Mouse (Mus musculus) MEL-GATA-1-ER (cell line): ENCODE data around the gene Dbi.

Experiments
- DNase-seq: peaks from one replicate; pipeline ENCODE4 v3.0.0-alpha.2; 2012; ENCODE audit warnings: low read depth; ENCODE audit errors: extremely low read depth

The Dbi gene

GRCm38 (mm10) chr1:120121930-120122530, 1.2 kb upstream of the Dbi start:
- peak; percentile 53 for DNase-seq

GRCm38 (mm10) chr1:120120141-120120968, 523 bp downstream of the Dbi start:
- DNase-seq = peak; percentile 16

DNA sequence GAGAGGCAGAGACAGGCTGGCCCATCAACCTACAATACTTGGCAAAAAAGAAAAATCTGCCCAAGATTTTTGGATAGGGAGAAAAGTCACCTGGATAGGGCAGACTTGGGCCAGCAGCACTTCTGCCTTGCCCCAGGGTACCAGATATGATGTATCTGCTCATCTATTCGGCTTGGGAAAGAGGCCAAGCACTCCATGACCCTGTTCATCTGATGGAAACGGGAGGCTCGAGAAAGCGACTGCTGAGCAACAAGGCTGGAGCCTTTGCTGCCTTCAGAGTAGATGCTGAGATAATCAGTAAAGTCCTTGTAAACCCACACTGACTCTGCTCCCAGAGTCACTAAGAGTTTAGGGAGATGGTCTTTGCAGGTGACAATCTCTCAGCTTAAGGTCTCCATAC, 1.5 kb downstream of the Dbi start:
- no peak for DNase-seq

DNA sequence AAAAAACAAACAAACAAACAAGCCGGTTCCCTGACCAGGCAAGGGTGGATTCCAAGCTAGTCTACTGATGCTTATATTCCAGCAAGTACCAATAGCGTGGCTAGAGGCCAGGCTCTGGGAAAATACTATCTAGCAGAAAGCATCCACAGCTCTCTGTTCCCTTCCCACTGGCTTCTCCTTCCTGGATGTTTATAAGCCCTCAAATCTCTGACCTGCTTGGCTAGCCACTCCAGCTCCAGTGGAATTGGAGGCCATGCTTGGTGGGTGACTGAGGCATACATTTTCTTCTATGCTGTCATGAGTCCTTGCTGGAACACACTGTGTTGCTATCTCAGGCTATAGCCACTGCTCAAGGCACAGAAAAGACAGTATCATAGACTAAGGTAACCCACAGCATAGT, 2.0 kb downstream of the Dbi start:
- no peak for DNase-seq

DNA sequence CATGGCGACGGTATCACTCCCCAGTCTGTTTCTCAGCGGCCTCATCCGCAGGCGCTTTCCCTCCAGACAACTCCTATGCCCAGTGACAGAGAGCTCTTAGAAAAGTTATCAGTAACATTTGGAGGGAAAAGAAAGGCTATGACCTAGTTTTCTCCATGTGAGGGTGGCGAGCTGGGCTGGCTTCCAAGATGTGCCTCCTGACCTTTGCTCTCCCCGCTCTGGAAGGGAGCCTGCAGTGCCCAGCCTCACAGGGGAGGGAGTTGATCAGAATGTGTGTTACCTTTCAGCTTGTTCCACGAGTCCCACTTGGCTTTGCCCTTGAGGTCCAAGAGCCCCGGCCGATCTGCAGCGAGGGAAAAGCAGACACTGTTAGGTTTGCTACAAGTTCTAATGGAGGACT, 4.8 kb downstream of the Dbi start:
- no peak for DNase-seq

GRCm38 (mm10) chr1:120115671-120116081, 5.2 kb downstream of the Dbi start:
- DNase-seq = no peak

DNA sequence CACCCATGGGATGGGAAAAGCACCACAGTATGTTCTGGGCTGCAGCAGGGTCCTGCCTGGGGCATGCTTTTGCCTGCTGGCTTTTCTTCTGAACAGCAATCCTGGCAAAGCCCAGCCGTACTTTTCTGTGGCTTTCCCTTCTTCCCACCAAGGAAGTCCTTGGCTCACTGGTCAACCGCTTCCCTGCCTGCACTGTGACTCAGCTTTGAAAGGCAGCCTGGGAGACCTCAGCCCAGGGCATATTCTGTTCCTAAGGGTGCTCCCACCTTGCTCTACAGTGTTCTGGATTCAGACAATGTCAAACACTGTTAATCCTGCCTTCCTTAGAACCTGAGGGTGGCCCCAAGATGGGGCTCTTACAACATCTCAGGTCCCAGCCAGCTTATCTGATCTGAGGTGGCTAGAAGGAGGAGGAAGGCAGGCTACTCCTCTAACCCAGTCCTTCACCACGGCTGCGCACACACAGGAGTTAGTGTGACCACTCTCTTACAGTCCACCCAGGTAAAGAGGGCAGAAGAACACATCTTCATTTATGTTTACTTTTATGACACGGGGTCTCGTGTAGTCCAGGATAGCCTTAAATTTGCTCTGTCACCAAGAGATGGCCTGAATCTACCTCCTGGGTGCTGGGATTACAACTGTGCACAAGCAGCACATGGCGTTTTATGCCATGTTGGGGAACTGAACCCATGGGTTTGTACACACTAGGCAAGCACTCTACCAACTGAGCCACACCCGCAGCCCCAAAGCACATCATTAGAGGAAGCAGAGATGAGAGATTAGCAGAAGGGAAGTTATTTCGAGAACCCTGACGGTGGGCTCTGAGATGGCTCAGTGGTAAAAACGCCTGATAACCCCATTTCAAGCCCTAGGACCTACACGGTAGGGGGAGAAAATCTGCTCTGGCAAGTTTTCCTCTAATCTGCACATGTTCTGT, 8.4 kb downstream of the Dbi start:
- DNase-seq = peak; percentile 45

GRCm38 (mm10) chr1:120111766-120112165, 9.1 kb downstream of the Dbi start:
- DNase-seq = no peak

GRCm38 (mm10) chr1:120109741-120110432, 11.0 kb downstream of the Dbi start:
- DNase-seq = no peak

DNA sequence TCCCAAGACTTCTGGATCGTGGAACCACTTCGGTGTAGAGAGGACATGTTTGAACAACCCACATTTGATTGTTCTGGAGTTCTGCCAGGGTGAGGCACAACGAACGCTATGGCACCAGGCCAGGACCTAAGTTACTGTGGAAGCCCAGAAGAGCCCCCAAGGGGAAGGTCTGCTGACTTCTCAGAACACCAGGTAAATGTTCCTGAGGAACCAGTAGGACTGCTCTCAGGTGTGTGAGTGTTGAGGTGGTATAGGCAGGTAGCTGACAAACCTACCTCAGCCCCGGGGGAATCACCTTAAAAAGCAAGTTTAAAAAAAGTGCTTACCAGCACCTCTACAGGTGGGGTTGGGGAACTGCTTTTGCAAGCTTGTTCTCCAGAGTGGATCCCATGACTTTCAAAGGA, 15.3 kb downstream of the Dbi start:
- DNase-seq = no peak

DNA sequence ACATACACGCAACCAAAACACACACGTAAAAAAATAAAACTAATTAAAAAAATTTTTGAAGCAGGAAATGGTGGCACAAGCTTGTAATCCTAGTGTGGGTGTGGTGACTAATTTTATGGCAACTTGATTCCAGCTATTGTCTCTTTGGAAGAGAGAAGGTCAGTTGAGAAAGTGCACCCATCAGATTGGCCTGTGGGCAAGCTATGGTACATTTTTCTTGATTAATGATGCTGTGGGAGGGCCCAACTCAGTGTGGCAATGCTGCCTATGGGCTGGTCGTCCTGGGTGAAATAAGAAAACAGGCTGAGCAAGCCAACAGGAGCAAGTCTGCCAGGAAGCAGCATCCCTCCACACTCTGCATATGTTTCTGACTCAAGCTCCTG, 19.7 kb downstream of the Dbi start:
- DNase-seq = no peak

DNA sequence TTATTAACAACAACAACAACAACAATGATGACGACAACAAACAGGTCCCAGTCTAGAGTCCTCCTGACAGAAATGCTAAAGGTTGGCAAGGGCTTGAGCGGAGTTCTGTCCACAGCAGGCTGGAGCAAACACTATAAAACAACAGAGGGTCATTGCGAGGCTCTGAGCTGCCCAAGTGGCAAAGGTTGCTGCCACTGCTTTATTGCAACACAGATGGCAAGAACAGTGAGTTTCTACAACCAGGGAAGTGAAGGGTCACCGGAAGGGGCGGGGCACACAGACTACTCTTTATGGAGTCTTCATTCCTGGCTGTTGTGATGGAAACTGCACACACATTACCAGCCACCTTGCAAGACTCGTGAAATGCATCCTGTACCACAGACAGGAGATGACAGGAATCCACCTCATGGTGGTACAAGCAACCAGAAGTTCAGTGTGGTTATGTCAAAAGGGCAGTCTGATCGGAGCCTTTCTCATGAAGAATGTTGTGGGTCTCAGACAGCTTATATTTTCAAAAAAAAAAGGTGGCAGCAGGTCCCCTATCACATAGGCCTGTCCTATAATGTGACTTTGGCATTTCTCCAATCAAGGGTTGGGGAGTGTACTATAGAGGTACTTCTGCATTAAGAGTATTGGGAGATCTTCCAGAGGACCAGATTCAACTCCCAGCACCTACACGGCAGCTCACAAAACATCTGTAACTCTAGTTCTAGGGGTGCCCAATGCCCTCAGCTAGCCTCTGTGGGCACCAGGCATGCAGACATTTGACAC, 20.2 kb downstream of the Dbi start:
- DNase-seq = no peak

GRCm38 (mm10) chr1:120099483-120099882, 21.4 kb downstream of the Dbi start:
- no peak for DNase-seq

DNA sequence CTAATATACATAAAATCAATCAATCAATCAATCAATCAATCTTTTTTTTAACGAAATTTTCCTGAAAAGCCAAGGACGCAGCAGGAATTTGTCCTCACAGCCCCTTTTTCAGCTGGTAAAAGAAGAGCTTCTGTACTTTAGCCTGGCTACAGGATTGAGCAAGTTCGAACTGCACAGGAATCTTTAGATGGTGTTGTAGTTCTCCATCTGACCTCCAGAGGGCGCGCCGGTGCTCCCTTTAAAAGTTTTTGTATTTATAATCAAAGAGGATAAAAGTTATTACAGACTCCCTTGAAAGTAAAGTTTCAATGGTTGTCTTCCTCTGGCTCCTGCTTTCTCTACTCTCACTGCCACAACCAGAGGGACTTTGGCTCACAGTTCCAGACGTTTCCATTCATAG, 22.6 kb downstream of the Dbi start:
- no peak for DNase-seq

DNA sequence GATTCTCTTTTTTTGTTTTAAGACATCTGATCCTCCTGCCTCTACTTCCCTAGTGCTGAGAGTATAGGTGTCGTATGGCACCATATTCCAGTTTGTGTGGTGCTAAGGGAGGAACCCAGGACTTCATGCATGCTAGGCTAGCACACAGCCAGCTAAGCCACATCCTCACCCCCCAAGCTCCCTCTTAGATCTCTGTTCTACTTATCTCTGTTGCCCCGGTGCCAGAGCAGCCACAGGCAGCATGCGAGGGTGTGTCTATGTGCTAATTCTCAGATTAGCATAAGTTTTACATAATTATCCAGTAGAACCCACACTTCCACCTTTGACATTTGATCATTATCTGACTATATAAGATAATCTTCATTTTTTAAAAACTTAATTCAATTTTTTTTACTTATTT, 26.0 kb downstream of the Dbi start:
- peak; percentile 50 for DNase-seq

GRCm38 (mm10) chr1:120093482-120094134, 27.3 kb downstream of the Dbi start:
- peak; percentile 59 for DNase-seq

DNA sequence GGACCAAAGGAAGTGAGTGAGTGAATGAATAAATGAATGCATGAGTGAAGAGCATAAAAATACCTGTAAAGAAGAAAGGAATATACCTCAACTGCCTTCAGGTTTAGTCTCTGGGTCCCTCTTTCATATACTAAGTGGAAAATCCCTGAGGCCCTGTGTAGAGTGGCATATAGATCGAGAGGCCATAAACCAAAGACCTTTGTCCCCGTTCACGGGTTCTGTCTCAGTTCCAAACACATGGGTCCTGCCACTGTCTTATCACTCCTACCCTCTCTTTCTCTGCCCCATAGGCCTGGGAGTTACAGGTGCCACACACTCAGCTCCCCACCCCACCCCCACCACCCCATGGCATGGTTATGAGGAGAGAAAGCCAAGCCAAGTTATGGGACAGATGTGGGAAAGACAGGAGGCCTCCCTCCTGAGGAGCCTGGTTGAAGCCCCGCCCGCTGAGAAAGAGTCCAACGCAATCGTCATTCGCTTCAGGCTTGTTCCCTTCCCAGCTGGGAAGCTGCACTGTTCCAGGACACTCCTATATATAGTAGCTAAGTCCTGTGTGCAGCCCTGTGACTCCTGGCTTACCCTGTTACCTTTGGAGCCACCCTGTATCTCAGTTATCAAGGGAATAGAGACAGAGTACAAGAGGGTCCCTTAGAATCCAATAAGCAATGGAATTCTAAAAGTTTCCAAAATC, 29.9 kb downstream of the Dbi start:
- no peak for DNase-seq

GRCm38 (mm10) chr1:120089180-120089579, 31.7 kb downstream of the Dbi start:
- DNase-seq = no peak

DNA sequence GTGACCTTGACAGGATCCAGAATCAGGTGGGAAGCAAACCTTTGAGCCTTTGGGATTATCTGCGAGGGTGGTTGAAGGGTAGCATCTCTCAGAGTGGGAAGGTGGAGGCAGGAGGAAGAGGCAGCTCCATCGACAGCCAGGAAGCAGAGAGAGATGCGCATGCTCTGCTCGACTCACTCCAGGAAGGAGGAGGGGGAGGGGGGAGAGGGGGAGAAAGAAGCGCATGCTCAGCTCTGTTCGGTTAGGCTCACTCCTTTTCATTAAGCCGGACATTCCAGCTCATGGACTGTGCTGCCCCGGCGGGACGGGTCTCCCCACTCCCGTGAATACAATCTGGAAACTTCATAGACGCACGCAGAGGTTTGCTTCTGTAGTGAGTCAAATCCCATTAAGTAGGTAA, 34.2 kb downstream of the Dbi start:
- DNase-seq = no peak

GRCm38 (mm10) chr1:120085696-120086095, 35.2 kb downstream of the Dbi start:
- DNase-seq = no peak
